Mouse (Mus musculus): ENCODE data around the gene Gm49321.

GRCm38 (mm10) chr12:74015491-74015890 is 78.0 kb downstream of the Gm49321 start:
- TF ChIP-seq CTCF (IDR thresholded peaks at IDR 0.05; ENCODE audit: low read depth) (no peak), EP300 (optimal IDR thresholded peaks at IDR 0.05) (no peak)

Measured in stomach, postnatal 0 days (tissue).